Mouse (Mus musculus) lung, adult 2 months (tissue): ENCODE measurements around the gene E130208F15Rik. TPM values are rescaled to one million over a fixed set of nuclear protein-coding genes. Genes with fewer than 3 reads are reported as not detected.

ENCODE experiments used
- DNase-seq: peaks from one replicate; pipeline ENCODE4 v3.0.0; 2022
- H3K4me1 ChIP-seq: fragments of 200-500 bp; 2 replicates; pipeline ENCODE4 v1.6.1; 2011; ENCODE audit warnings: low read length; ENCODE audit not compliant: control insufficient read depth, insufficient read depth
- H3K4me3 ChIP-seq: fragments of 200-500 bp; replicated peaks from 2 replicates; pipeline ENCODE3; 2011; ENCODE audit warnings: low read depth, mild to moderate bottlenecking, control low read depth, low read length; ENCODE audit errors: extremely low read depth
- CTCF ChIP-seq: fragments of 200-500 bp; IDR thresholded peaks from 2 replicates; pipeline ENCODE4 v1.5.1; 2011; ENCODE audit warnings: mild to moderate bottlenecking, low read length, control low read depth; ENCODE audit not compliant: insufficient read depth
- POLR2A ChIP-seq: fragments of 200-500 bp; IDR thresholded peaks from 2 replicates; pipeline ENCODE4 v1.6.1; 2011; ENCODE audit warnings: low read depth, mild to moderate bottlenecking, control low read depth, low read length, borderline replicate concordance; ENCODE audit errors: extremely low read depth
- WGBS: fragments of 180-500 bp; shearing (Covaris S2); methylation state at CpG from one replicate; pipeline ENCODE4 v1.1.7; 2018; 5-methylcytosine and 5-hydroxymethylcytosine counted together
- polyA plus RNA-seq: library from polyadenylated mRNA; depleted of rRNA; stranded (reverse); fragments of >200 nt; gene quantifications from 2 replicates; pipeline ENCODE4 v1.2.3, GENCODE M21; 2012; rRNA removed

The E130208F15Rik gene
- polyA plus RNA-seq, 1 experiment, result 0.50 TPM

- Histone ChIP-seq H3K4me3 (no peak overlapping the region), H3K4me1 (no peaks in the 10 kb centered on the region)
- no peak for TF ChIP-seq CTCF
- no peak for TF ChIP-seq POLR2A
- no peak for DNase-seq
- 61% methylated on average over 4 of the region's 4 CpGs for WGBS
Measured at GRCm38 (mm10) chr7:30354059-30354458, 32.5 kb downstream of the E130208F15Rik start.

- TF ChIP-seq POLR2A, result no peak
- TF ChIP-seq CTCF, result no peak
- no peak overlapping the region for H3K4me3 ChIP-seq
Measured at GRCm38 (mm10) chr7:30358378-30359186, 37.0 kb downstream of the E130208F15Rik start.

GRCm38 (mm10) chr7:30359276-30359865 is 37.8 kb downstream of the E130208F15Rik start:
- Histone ChIP-seq H3K4me3 (no peak overlapping the region), H3K4me1 (peaks cover 2% of the 10 kb centered on the region; the same call in 1 of the 2 replicates)
- 83% methylated on average over 31 of the region's 31 CpGs for WGBS
- no peak for DNase-seq
- no peak for TF ChIP-seq CTCF
- no peak for TF ChIP-seq POLR2A

More at GRCm38 (mm10) chr7:30358378-30359186, 37.0 kb downstream of the E130208F15Rik start:
- no peak for DNase-seq
- H3K4me1 ChIP-seq, result peaks cover 2% of the 10 kb centered on the region; the same call in 1 of the 2 replicates
- 75% methylated on average over 7 of the region's 7 CpGs for WGBS

GRCm38 (mm10) chr7:30360028-30360427 is 38.5 kb downstream of the E130208F15Rik start:
- no peak for DNase-seq
- Histone ChIP-seq H3K4me3 (no peak overlapping the region), H3K4me1 (peaks cover 2% of the 10 kb centered on the region; the same call in 1 of the 2 replicates)
- no peak for TF ChIP-seq POLR2A
- no peak for TF ChIP-seq CTCF
- 91% methylated on average over 17 of the region's 17 CpGs for WGBS

GRCm38 (mm10) chr7:30362652-30363343 is 41.3 kb downstream of the E130208F15Rik start, which contains the start of gene Lrfn3:
TSS of gene Lrfn3 (minus strand) at chr7:30362772.
- 2% methylated on average over 36 of the region's 55 CpGs for WGBS
- Histone ChIP-seq H3K4me1 (peaks cover 2% of the 10 kb centered on the region; the same call in 1 of the 2 replicates), H3K4me3 (peak within 1 kb of the TSS; percentile 64)
- TF ChIP-seq POLR2A, result no peak
- TF ChIP-seq CTCF, result no peak
- no peak for DNase-seq

GRCm38 (mm10) chr7:30363344-30363738 is 41.8 kb downstream of the E130208F15Rik start:
- TF ChIP-seq POLR2A, result no peak
- no peak for TF ChIP-seq CTCF
- WGBS, result 50% methylated on average over 6 of the region's 6 CpGs
- DNase-seq, result no peak
- peaks cover 2% of the 10 kb centered on the region; the same call in 1 of the 2 replicates for H3K4me1 ChIP-seq
- H3K4me3 ChIP-seq, result peak overlapping the region; percentile 61

GRCm38 (mm10) chr7:30367466-30367865 is 45.9 kb downstream of the E130208F15Rik start:
- no peak for DNase-seq
- TF ChIP-seq CTCF (no peak), POLR2A (no peak)
- no peak overlapping the region for H3K4me3 ChIP-seq
- 58% methylated on average over 2 of the region's 2 CpGs for WGBS
- peaks cover 2% of the 10 kb centered on the region; the same call in 1 of the 2 replicates for H3K4me1 ChIP-seq

Other genes starting within 250 kb of the E130208F15Rik start
- gene Zfp82, start 248.8 kb upstream of the E130208F15Rik start, polyA plus RNA-seq, result 0.31 and 1.0 TPM in 2 replicates
- not detected in 2 replicates for gene Gm26920, start 231.3 kb upstream of the E130208F15Rik start, polyA plus RNA-seq
- 1.1 and 1.2 TPM in 2 replicates for gene Zfp566, start 231.2 kb upstream of the E130208F15Rik start, polyA plus RNA-seq
- gene Zfp260, start 227.0 kb upstream of the E130208F15Rik start, polyA plus RNA-seq, result 11.4 and 17.6 TPM in 2 replicates
- gene Zfp382, start 199.8 kb upstream of the E130208F15Rik start, polyA plus RNA-seq, result 0.88 and 1.8 TPM in 2 replicates
- gene Zfp146, start 152.0 kb upstream of the E130208F15Rik start, polyA plus RNA-seq, result 9.5 and 14.8 TPM in 2 replicates
- gene Cox7a1, start 137.6 kb upstream of the E130208F15Rik start, polyA plus RNA-seq, result 14.1 and 42.3 TPM in 2 replicates
- gene Capns1, start 122.9 kb upstream of the E130208F15Rik start, polyA plus RNA-seq, result 784 and 1,083 TPM in 2 replicates
- 95.6 and 110 TPM in 2 replicates for gene Polr2i, start 89.8 kb upstream of the E130208F15Rik start, polyA plus RNA-seq
- 38.4 and 41.6 TPM in 2 replicates for gene Tbcb, start 89.5 kb upstream of the E130208F15Rik start, polyA plus RNA-seq
- gene Ovol3, start 86.0 kb upstream of the E130208F15Rik start, polyA plus RNA-seq, result not detected in 2 replicates
- 0.21 and 0.55 TPM in 2 replicates for gene Thap8, start 41.6 kb upstream of the E130208F15Rik start, polyA plus RNA-seq
- 15.9 and 24.9 TPM in 2 replicates for gene Wdr62, start 41.3 kb upstream of the E130208F15Rik start, polyA plus RNA-seq
- gene Clip3, start 30.0 kb upstream of the E130208F15Rik start, polyA plus RNA-seq, result 7.7 and 7.9 TPM in 2 replicates
- 141 and 163 TPM in 2 replicates for gene Alkbh6, start 13.0 kb upstream of the E130208F15Rik start, polyA plus RNA-seq
- 14.5 and 21.5 TPM in 2 replicates for gene Syne4, start 6.9 kb upstream of the E130208F15Rik start, polyA plus RNA-seq
- gene Sdhaf1, start 2.2 kb downstream of the E130208F15Rik start, polyA plus RNA-seq, result 14.2 and 21.4 TPM in 2 replicates
- gene Lrfn3, start 41.0 kb downstream of the E130208F15Rik start, polyA plus RNA-seq, result 8.7 and 10.9 TPM in 2 replicates
- 328 and 425 TPM in 2 replicates for gene Tyrobp, start 92.0 kb downstream of the E130208F15Rik start, polyA plus RNA-seq
- gene Hcst, start 98.1 kb downstream of the E130208F15Rik start, polyA plus RNA-seq, result 33.9 and 37.1 TPM in 2 replicates
- 7.2 and 8.6 TPM in 2 replicates for gene Nfkbid, start 100.0 kb downstream of the E130208F15Rik start, polyA plus RNA-seq
- 9.5 and 11.8 TPM in 2 replicates for gene Aplp1, start 123.8 kb downstream of the E130208F15Rik start, polyA plus RNA-seq
- not detected in 2 replicates for gene Kirrel2, start 135.9 kb downstream of the E130208F15Rik start, polyA plus RNA-seq
- gene Nphs1, start 136.6 kb downstream of the E130208F15Rik start, polyA plus RNA-seq, result not detected in 2 replicates
- 0.12 TPM in 1 of 2 replicates, not detected in the other for gene Prodh2, start 171.9 kb downstream of the E130208F15Rik start, polyA plus RNA-seq
- 21.4 and 24.0 TPM in 2 replicates for gene Arhgap33, start 213.3 kb downstream of the E130208F15Rik start, polyA plus RNA-seq
- 50.5 and 129 TPM in 2 replicates for gene Hspb6, start 230.4 kb downstream of the E130208F15Rik start, polyA plus RNA-seq
- gene Proser3, start 230.6 kb downstream of the E130208F15Rik start, polyA plus RNA-seq, result 10.2 and 12.4 TPM in 2 replicates
- 27.1 and 29.4 TPM in 2 replicates for gene Lin37, start 238.1 kb downstream of the E130208F15Rik start, polyA plus RNA-seq
- gene U2af1l4, start 241.6 kb downstream of the E130208F15Rik start, polyA plus RNA-seq, result 47.6 and 50.1 TPM in 2 replicates
- gene Gm49396, start 241.6 kb downstream of the E130208F15Rik start, polyA plus RNA-seq, result 2.2 and 3.9 TPM in 2 replicates
- 92.5 and 133 TPM in 2 replicates for gene Psenen, start 241.9 kb downstream of the E130208F15Rik start, polyA plus RNA-seq
- gene Igflr1, start 243.7 kb downstream of the E130208F15Rik start, polyA plus RNA-seq, result 9.6 and 12.0 TPM in 2 replicates